24 mouse cellular contexts compared by ENCODE assay signal in the genomic region with DNA sequence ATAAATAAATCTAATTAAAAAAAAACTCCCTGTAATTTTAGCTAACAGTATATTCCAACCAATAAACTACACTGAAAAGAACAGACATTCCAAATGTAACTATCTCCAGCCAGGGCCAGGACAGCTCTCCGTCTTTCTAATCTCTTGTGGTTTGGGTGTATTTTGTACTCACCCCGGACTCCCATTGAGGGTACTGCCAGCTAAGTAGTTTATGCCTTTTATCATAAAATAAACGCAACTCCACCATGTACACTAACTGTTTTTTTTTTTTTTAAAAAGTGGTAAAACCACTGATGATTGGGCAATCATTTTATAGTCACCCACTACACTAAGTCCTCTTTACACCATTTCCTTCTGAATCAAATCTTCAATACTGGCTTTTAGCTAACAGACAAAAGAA. TPM values are rescaled to one million over a fixed set of nuclear protein-coding genes. Genes with fewer than 3 reads are reported as not detected.
DNase-seq lines count a peak whose midpoint lies in the region; ATAC-seq and TF ChIP-seq lines count a peak whose summit lies in the region.
"Had no signal": no experiment of that assay in that cellular context is flagged by ENCODE, and none has a peak within 500 bp of the region (broad histone marks: within the 10 kb centered on the region; RNA-seq: fewer than 3 reads in every experiment).

No protein-coding gene starts in this region.

- no peaks in the 10 kb centered on the region for H3K79me3 ChIP-seq in C2C12 (ENCODE audit: low read depth)

- no peak overlapping the region for H3ac ChIP-seq in C2C12 (ENCODE audit: control insufficient read depth, insufficient read length, low read depth)

- H3K36me3 ChIP-seq in C2C12 (ENCODE audit: control insufficient read depth, insufficient read depth): peaks cover 93% of the 10 kb centered on the region
- H3K36me3 ChIP-seq in hindbrain, embryonic 10.5 days: peaks cover 93% of the 10 kb centered on the region

- peak; percentile 29 for DNase-seq in 416B (ENCODE audit: low read depth)
- DNase-seq in left cerebral cortex, postnatal 14 days (ENCODE audit: low spot score in 2 of 2): no peak
- no peak for DNase-seq in cerebellum, adult 2 months
- DNase-seq in hindbrain, embryonic 10.5 days (ENCODE audit: low spot score): no peak
- no peak for DNase-seq in layer of hippocampus, postnatal 25 days (ENCODE audit: extremely low spot score in 1 of 2, low spot score in 1 of 2)
- DNase-seq: adrenal gland, adult 8-10 months; adrenal gland, postnatal 14 days; adrenal gland, postnatal 36 days; B cell, adult 2 months; cerebellum, adult 11-12 months; cerebellum, adult 8-10 months; cerebellum, adult 9-11 months; cerebellum, postnatal 14 days; cerebellum, postnatal 36 days; forebrain, postnatal 0 days had no signal

- no peak overlapping the region for H3K27ac ChIP-seq in cerebellum, adult 2 months (ENCODE audit: insufficient read depth, low read length)
- H3K27ac ChIP-seq in hindbrain, embryonic 10.5 days: no peak overlapping the region
- H3K27ac ChIP-seq: embryonic facial prominence, embryonic 10.5 days; embryonic facial prominence, embryonic 12.5 days; forebrain, embryonic 13.5 days; forebrain, embryonic 15.5 days had no signal

- TF ChIP-seq POLR2A in cerebellum, adult 2 months (IDR thresholded peaks at IDR 0.05; ENCODE audit: borderline replicate concordance, insufficient read depth, low read length): no peak

- no peaks in the 10 kb centered on the region for H3K9me3 ChIP-seq in hindbrain, embryonic 10.5 days
- H3K9me3 ChIP-seq: embryonic facial prominence, embryonic 10.5 days; embryonic facial prominence, embryonic 12.5 days; forebrain, embryonic 13.5 days; forebrain, embryonic 15.5 days had no signal

- WGBS in cerebellum, adult 2 months: 93% methylated on average over 3 of the region's 3 CpGs
- 95% methylated on average over 3 of the region's 3 CpGs for WGBS in hindbrain, embryonic 10.5 days

- TF ChIP-seq CTCF in C2C12 (IDR thresholded peaks at IDR 0.05; ENCODE audit: control insufficient read depth, insufficient read depth, insufficient read length): no peak
- TF ChIP-seq CTCF in cerebellum, adult 2 months (IDR thresholded peaks at IDR 0.05; ENCODE audit: borderline replicate concordance, insufficient read depth, low read depth, low read length): no peak

- no peaks in the 10 kb centered on the region for H3K79me2 ChIP-seq in C2C12 (ENCODE audit: control insufficient read depth, insufficient read depth)

- intact Hi-C loops in left cerebral cortex, postnatal 14 days (cut with DNase I): no loop called here

- peak; percentile 52; the same call in 1 of the 2 replicates for ATAC-seq in common myeloid progenitor, adult 5-6 weeks (replicated peaks; ENCODE audit: low read depth, poor library complexity, severe bottlenecking)
- peak; percentile 91 for ATAC-seq in megakaryocyte progenitor cell, adult 5-6 weeks (replicated peaks; ENCODE audit: poor library complexity)
- ATAC-seq: activated CD4-positive, CD25-positive, alpha-beta regulatory T cell, adult 4 months; forebrain, embryonic 13.5 days; forebrain, embryonic 15.5 days; forebrain, postnatal 0 days; Patski had no signal

- no peak overlapping the region for H3K4me3 ChIP-seq in C2C12 (ENCODE audit: insufficient read depth, poor library complexity, severe bottlenecking)
- H3K4me3 ChIP-seq in cerebellum, adult 2 months (replicated peaks; ENCODE audit: insufficient read depth, low read depth, low read length): no peak overlapping the region
- H3K4me3 ChIP-seq in hindbrain, embryonic 10.5 days: no peak overlapping the region
- H3K4me3 ChIP-seq: embryonic facial prominence, embryonic 10.5 days; embryonic facial prominence, embryonic 12.5 days; forebrain, embryonic 13.5 days; forebrain, embryonic 15.5 days had no signal

- H3K27me3 ChIP-seq in C2C12 (ENCODE audit: control insufficient read depth, insufficient read depth, insufficient read length): no peaks in the 10 kb centered on the region
- no peaks in the 10 kb centered on the region for H3K27me3 ChIP-seq in cerebellum, adult 2 months (ENCODE audit: control insufficient read depth, insufficient read depth, low read length)
- H3K27me3 ChIP-seq in hindbrain, embryonic 10.5 days (ENCODE audit: insufficient read depth, poor library complexity, severe bottlenecking): no peaks in the 10 kb centered on the region
- H3K27me3 ChIP-seq: embryonic facial prominence, embryonic 12.5 days; forebrain, embryonic 13.5 days; forebrain, embryonic 15.5 days; Patski had no signal

- H3K4me1 ChIP-seq in cerebellum, adult 2 months (ENCODE audit: control insufficient read depth, insufficient read depth, low read length): no peaks in the 10 kb centered on the region
- no peaks in the 10 kb centered on the region for H3K4me1 ChIP-seq in hindbrain, embryonic 10.5 days (replicated peaks)
- H3K4me1 ChIP-seq: embryonic facial prominence, embryonic 10.5 days; embryonic facial prominence, embryonic 12.5 days; forebrain, embryonic 13.5 days; forebrain, embryonic 15.5 days had no signal

TF ChIP-seq in C2C12, 6 proteins besides CTCF, POLR2A, EP300 and RAD21:
- TF ChIP-seq MAX (IDR thresholded peaks at IDR 0.05) (no peak), CEBPB (IDR thresholded peaks at IDR 0.05; ENCODE audit: low read depth) (peak; percentile 19), MYOD1 (IDR thresholded peaks at IDR 0.05; ENCODE audit: control insufficient read depth, insufficient read length, low read depth) (no peak), MYOG (IDR thresholded peaks at IDR 0.05; ENCODE audit: control insufficient read depth, extremely low read depth, insufficient read length) (no peak), FOSL1 (IDR thresholded peaks at IDR 0.05; ENCODE audit: insufficient read depth, low read length, poor library complexity, severe bottlenecking) (no peak), USF1 (IDR thresholded peaks at IDR 0.05; ENCODE audit: low read depth) (no peak)

RNA-seq across cellular contexts. Expression of gene Cog3, which starts 18.7 kb away (rescaled TPM):
- polyA plus RNA-seq in C2C12 (2012; fragmentation: generic; extraction: Trizol): 7.9 TPM
- 18.1 and 24.4 TPM in 2 replicates for total RNA-seq in common myeloid progenitor, adult 5-6 weeks (2017)
- 20.1 and 22.5 TPM in 2 replicates for total RNA-seq in megakaryocyte progenitor cell, adult 5-6 weeks (2015)
- 25.4 and 25.5 TPM in 2 replicates for total RNA-seq in megakaryocyte progenitor cell, adult 5-6 weeks (2017)
- 10 to 100 TPM; 22.8 to 23.2 TPM for total RNA-seq in left cerebral cortex, postnatal 14 days (2021)
- polyA plus RNA-seq in cerebellum, adult 2 months (2012; rRNA removed): 27.7 and 28.2 TPM in 2 replicates
- 18.4 TPM in 2 replicates for polyA plus RNA-seq in hindbrain, embryonic 10.5 days (2016; fragmentation: Nextera tagmentation; extraction: Ambion mirVana)
- 10 to 100 TPM; 22.5 to 25.5 TPM for total RNA-seq in layer of hippocampus, postnatal 25 days (2021)

RNA-seq across cellular contexts. Expression of gene Slc25a30, which starts 51.2 kb away (rescaled TPM):
- 15.9 TPM for polyA plus RNA-seq in C2C12 (2012; fragmentation: generic; extraction: Trizol)
- 20.3 and 29.7 TPM in 2 replicates for total RNA-seq in common myeloid progenitor, adult 5-6 weeks (2017)
- 17.3 TPM in 2 replicates for total RNA-seq in megakaryocyte progenitor cell, adult 5-6 weeks (2015)
- total RNA-seq in megakaryocyte progenitor cell, adult 5-6 weeks (2017): 16.9 and 17.6 TPM in 2 replicates
- total RNA-seq in left cerebral cortex, postnatal 14 days (2021): 10 to 100 TPM in 1 of 2 experiments, 1 to 10 TPM in 1; 9.9 to 10.9 TPM
- polyA plus RNA-seq in cerebellum, adult 2 months (2012; rRNA removed): 9.9 and 12.2 TPM in 2 replicates
- polyA plus RNA-seq in hindbrain, embryonic 10.5 days (2016; fragmentation: Nextera tagmentation; extraction: Ambion mirVana): 6.1 and 6.6 TPM in 2 replicates
- total RNA-seq in layer of hippocampus, postnatal 25 days (2021): 10 to 100 TPM; 10.9 to 14.7 TPM
